Mouse (Mus musculus): ENCODE data around the gene Magel2. TPM values are rescaled to one million over a fixed set of nuclear protein-coding genes. Genes with fewer than 3 reads are reported as not detected.

Gene Magel2
- 1 to 10 TPM; 1.4 to 1.5 TPM for total RNA-seq (2021)

GRCm38 (mm10) chr7:62376510-62377304 is at the start of gene Magel2:
Magel2 (plus strand) TSS chr7:62377010.
- DNase-seq = peak in 1 of 2 experiments; percentile 12

- DNase-seq = no peak
Observed at GRCm38 (mm10) chr7:62345411-62345810, 31.4 kb upstream of the Magel2 start.

- no peak for DNase-seq
Observed at GRCm38 (mm10) chr7:62346269-62346668, 30.5 kb upstream of the Magel2 start, which contains the start of gene Ndn. Ndn (plus strand) TSS chr7:62346569.

DNA sequence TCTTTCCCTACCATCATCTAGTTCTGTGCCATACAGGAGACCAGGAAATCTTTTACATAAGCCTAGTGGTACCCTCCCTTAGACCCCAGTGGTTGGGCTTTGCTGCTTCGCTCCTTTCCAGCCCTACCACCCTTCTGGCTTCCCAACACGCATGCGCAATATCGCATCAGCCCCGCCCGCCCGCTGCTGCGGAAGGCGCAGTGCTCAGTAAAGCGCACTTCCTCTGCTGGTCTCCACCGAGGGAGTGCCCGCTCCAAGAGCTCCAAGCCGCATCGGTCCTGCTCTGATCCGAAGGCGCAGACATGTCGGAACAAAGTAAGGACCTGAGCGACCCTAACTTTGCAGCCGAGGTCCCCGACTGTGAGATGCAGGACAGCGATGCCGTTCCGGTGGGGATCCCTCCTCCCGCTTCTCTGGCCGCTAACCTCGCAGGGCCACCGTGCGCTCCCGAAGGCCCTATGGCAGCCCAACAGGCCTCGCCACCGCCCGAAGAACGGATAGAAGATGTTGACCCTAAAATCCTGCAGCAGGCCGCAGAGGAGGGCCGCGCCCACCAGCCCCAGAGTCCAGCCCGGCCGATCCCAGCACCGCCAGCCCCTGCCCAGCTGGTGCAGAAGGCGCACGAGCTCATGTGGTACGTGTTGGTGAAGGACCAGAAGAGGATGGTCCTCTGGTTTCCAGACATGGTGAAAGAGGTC is 28.6 kb upstream of the Magel2 start:
- peak; percentile 79 to 80 for DNase-seq

GRCm38 (mm10) chr7:62348804-62349190 is 28.0 kb upstream of the Magel2 start:
- peak; percentile 1 to 5 for DNase-seq

GRCm38 (mm10) chr7:62351266-62351665 is 25.5 kb upstream of the Magel2 start:
- peak in 1 of 2 experiments; percentile 4 for DNase-seq

GRCm38 (mm10) chr7:62365039-62365636 is 11.7 kb upstream of the Magel2 start:
- no peak for DNase-seq

GRCm38 (mm10) chr7:62366730-62367129 is 10.1 kb upstream of the Magel2 start:
- no peak for DNase-seq

GRCm38 (mm10) chr7:62375658-62376057 is 1.2 kb upstream of the Magel2 start:
- no peak for DNase-seq

DNA sequence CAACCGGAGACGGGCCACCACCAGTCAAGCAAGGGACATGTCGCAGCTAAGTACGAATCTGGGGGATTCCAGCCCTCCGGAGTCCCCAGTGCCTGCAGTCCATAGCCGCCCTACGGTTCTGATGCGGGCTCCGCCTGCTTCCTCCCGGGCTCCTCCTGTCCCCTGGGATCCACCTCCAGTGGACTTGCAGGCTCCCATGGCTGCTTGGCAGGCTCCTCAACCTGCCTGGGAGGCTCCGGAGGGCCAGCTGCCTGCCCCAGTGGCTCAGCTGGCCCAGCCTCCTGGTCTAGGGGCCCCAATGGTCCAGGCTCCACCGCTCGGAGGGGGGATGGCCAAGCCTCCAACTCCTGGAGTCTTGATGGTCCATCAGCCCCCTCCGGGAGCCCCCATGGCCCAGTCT is 503 bp downstream of the Magel2 start:
- DNase-seq = no peak

- DNase-seq = no peak
Observed at GRCm38 (mm10) chr7:62378529-62378928, 1.7 kb downstream of the Magel2 start.

- DNase-seq = peak in 1 of 2 experiments; percentile 15
Observed at GRCm38 (mm10) chr7:62382391-62382790, 5.6 kb downstream of the Magel2 start.

DNA sequence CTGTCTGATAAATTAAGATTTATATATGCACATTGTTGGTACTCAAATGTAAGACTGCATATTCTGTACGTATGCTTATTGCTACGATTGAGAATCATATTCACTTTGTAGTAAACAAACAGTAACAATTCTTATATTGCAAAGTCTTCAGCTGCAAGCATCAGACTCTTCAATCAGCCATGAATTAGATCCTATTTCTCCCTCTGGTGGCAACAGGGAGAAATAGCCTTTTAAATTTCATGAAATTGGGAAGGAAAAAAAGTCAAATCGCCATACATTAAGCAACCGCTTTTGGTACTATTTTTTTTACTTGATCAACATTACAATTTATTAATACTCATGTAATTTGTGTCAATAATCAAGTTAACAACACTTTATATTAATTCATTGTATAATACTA is 11.5 kb downstream of the Magel2 start:
- no peak for DNase-seq

DNA sequence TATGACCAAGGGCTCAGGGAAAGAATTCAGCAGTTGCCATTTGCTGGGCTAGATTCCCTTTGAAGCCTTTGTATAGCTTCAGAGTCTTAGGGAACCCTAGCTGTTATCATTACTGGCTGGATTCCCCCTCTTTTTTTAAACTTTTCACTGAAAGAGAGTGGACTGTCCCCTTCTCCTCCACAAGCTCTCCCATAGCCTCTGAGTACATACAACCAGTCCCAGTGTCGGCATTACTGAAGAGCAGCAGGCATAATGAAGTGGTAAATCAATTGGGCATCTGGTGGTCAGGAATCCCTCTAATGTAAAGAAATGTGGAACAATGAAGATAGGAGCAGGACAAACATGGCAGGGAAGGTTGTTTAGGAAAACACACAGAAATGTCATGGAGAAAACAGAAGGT is 15.4 kb downstream of the Magel2 start:
- DNase-seq = no peak

DNA sequence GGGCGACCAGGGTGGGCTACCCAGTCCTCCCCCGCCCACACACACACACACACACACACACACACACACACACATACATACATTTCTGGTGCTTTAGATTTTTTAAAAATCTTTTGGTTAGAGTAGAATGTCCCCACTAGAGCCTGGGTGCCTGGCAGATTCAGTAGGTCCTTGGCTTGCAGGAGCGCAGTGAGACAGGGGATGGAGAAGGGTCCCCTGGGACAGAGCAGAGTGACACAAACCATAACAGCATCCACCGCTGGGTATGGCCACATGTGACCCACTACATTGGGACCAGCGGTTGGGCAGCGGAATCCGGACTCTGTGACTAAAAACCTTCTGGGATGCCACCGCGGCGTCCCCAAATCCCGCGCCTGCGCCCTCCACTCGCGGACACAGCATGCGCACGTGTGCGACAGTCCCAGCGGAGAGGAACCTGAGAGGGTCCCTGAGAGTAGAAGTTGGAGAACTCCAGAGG is 29.8 kb downstream of the Magel2 start:
- no peak for DNase-seq

- no peak for DNase-seq
Observed at GRCm38 (mm10) chr7:62407803-62408202, 31.0 kb downstream of the Magel2 start.

DNA sequence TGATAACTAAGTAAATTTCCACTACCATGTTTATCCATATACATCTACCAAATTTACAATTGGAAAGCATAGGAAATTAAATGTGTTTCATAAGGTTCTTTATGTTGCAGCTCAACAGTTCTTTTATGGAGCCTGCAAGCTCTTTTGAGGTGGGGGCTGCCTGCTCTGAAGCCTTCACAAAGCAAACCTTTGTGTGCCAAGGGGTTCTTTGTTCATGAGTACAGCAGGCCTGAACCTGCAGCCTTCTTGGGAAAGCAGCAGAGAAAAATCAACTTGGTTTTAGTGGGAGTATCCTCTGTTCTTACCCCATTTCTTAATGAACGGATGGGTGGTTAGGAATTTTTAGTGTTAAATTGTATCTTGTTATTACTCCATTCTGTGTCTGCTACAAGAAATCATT is 38.4 kb downstream of the Magel2 start:
- no peak for DNase-seq

DNA sequence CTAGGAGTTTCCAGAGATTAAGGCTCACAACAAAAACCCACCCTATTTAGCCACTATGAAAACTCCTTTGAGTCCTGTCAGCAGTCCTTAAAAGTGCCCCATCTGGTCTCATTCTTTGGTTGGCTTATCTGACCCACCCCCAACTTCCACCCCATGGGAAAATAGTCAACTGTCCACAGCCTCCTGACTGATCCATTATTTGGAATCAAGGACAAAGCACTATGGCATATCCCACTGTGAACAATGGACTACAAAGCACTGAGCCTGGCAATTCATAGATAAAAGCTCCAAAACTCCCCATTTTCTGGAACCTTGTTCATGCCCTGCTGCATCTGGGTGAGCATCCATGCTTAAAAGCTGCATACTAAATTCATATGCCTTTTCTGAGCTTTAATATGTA is 39.4 kb downstream of the Magel2 start:
- no peak for DNase-seq

GRCm38 (mm10) chr7:62418346-62418745 is 41.5 kb downstream of the Magel2 start:
- DNase-seq = no peak

DNA sequence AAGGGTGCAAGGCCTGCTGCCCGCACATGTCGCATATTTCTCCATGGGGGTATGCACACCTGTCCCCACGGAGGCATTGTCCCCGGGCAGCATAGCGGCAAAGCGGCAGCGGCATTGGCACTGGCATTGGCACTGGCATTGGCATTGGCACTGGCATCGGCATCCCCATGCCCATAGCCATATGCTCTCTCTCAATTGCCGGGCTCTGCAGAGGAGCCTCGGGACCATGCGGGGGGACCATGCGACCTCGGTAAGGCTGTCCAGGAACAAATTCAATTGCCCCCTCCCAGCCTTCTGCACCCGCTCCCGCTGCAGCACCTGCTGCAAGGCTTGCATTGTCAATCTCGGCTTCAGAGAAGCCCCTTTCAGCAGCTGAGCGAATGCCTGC is 42.3 kb downstream of the Magel2 start:
- DNase-seq = no peak

DNA sequence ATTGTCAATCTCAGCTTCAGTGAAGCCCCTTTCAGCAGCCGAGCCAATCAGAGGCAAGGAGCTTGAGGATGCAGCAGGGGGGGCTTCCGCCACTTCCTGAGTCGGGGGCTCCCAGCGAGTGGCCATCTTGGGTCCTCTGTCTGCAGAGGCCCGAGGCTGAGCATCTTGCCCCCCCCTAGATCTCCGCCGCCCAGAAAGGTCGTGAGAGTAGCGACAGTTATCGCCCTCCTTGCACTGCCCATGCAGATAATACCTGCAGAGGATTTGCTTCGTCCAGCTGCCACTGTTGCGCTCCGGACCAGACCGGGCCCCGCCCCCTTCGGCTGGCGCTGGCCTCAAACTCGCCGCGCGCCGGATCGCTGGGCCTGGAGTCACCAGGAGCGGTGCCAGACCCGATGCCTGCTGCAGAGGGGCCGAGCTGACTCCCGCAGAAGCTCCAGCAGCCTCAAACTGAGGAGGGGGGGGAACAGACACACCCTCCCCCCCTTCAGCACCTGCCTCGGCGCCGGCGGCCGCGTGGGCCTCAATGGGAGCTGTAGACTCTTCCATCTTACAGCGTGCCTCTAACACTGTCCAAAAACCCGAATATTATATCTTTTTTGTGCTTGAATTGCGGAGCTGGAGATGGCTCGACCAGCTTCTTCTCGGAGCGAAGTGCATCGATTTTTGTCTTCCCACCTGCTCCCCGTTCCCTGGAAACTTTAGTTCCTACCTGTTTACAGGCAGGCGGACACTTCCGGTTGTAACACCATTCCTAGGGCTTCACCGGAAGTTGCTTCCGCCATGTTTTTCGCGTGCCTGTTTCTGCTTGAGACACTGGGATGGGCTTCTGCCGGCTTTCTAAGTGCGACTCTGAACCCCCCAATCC is 42.9 kb downstream of the Magel2 start, which contains the start of gene Mkrn3:
Gene Mkrn3, minus strand, starts transcription at position 647 of the 868 bp plus-strand sequence.
- DNase-seq = peak; percentile 27 to 29

DNA sequence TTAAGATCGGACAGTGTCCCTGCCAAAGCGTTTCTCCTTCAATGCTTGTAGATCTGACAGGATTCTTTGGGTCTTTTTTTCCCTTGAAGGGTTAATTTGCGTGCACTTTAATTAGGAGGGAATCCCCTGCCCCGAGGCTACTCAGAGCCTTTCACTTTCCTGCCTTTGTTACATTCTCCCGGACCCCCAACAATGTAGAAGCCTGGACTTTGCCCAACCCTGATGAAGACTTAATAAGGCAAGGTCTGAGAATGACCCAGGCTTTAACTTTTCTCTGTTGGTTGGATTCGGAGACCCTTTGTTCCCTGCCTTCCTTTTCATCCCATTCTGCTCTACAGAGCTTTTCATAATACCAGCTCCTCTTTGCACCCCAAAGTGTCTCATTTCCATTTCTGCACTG is 43.8 kb downstream of the Magel2 start:
- no peak for DNase-seq
